Mouse (Mus musculus) left cerebral cortex, adult 2 months (tissue): Measurements from ENCODE around the gene Ccdc38. TPM values are rescaled to one million over a fixed set of nuclear protein-coding genes. Genes with fewer than 3 reads are reported as not detected.
"Not testable (repeated sequence)": the region's sequence is repeated elsewhere in the genome, so short reads cannot be mapped to it uniquely, and the experiment has no call there.

Source experiments
- DNase-seq, 2 experiments: peaks; one replicate each; pipeline ENCODE4 v3.0.0; 2021 to 2022; ENCODE audit warnings: low spot score in 2 of 2, mixed read lengths in 1 of 2; ENCODE audit errors: extremely low spot score in 1 of 2
- H3K27ac ChIP-seq: fragments of 200-600 bp; 2 replicates; pipeline ENCODE4 v1.8.1; 2022
- H3K4me3 ChIP-seq: fragments of 200-600 bp; 2 replicates; pipeline ENCODE4 v1.8.1; 2022
- CTCF ChIP-seq: fragments of 200-600 bp; IDR thresholded peaks from 2 replicates; pipeline ENCODE4 v1.8.1; 2022; ENCODE audit warnings: antibody characterized with exemption, mild to moderate bottlenecking, moderate library complexity
- intact Hi-C: fragments of 180-260 bp; cut with DNase I; formaldehyde crosslinking; loops from one replicate; pipeline ENCODE4 v1.15.1; 2025
- total RNA-seq, 2 experiments: library from RNA; stranded (reverse); gene quantifications; 2 replicates each; pipeline ENCODE4 v1.2.3; 2021

The Ccdc38 gene
- total RNA-seq, 2 experiments from 2014 or later = not detected

- TF ChIP-seq CTCF = no peak
- no peak for DNase-seq
- H3K27ac ChIP-seq = no peak overlapping the region
- no peak overlapping the region for H3K4me3 ChIP-seq
- intact Hi-C loops = no loop called here
These were observed 15.1 kb upstream of the Ccdc38 start for GRCm38 (mm10) chr10:93525329-93525728.

- no peak overlapping the region for H3K4me3 ChIP-seq
- no peak overlapping the region for H3K27ac ChIP-seq
- intact Hi-C loops = no loop called here
- no peak for DNase-seq
- no peak for TF ChIP-seq CTCF
These were observed 2.1 kb upstream of the Ccdc38 start for GRCm38 (mm10) chr10:93538287-93538686.

GRCm38 (mm10) chr10:93538818-93539217, 1.6 kb upstream of the Ccdc38 start:
- no peak for TF ChIP-seq CTCF
- no peak for DNase-seq
- no peak overlapping the region for H3K4me3 ChIP-seq
- intact Hi-C loops = no loop called here
- no peak overlapping the region for H3K27ac ChIP-seq

- H3K27ac ChIP-seq = no peak within 1 kb of the TSS
- intact Hi-C loops = no loop called here
- DNase-seq = peak; percentile 56 to 59
- H3K4me3 ChIP-seq = peak within 1 kb of the TSS; percentile 41
- TF ChIP-seq CTCF = peak; percentile 63
These were observed 529 bp upstream of the Ccdc38 start, which contains the start of gene Amdhd1 for GRCm38 (mm10) chr10:93539775-93540430. TSS of gene Amdhd1 (minus strand) at chr10:93540033.

- Histone ChIP-seq H3K4me3 (no peak overlapping the region), H3K27ac (no peak overlapping the region)
- no peak for TF ChIP-seq CTCF
- intact Hi-C loops = no loop called here
- no peak for DNase-seq
These were observed 1.2 kb downstream of the Ccdc38 start for GRCm38 (mm10) chr10:93541585-93541984.

- intact Hi-C loops = no loop called here
- DNase-seq = no peak
- H3K4me3 ChIP-seq = no peak overlapping the region
- no peak for TF ChIP-seq CTCF
- H3K27ac ChIP-seq = no peak overlapping the region
These were observed 1.9 kb downstream of the Ccdc38 start for GRCm38 (mm10) chr10:93542356-93542755.

- DNase-seq = no peak
- Histone ChIP-seq H3K4me3 (no peak overlapping the region), H3K27ac (no peak overlapping the region)
- intact Hi-C loops = no loop called here
- no peak for TF ChIP-seq CTCF
These were observed 2.7 kb downstream of the Ccdc38 start for GRCm38 (mm10) chr10:93543176-93543575.

GRCm38 (mm10) chr10:93544172-93544571, 3.7 kb downstream of the Ccdc38 start:
- no peak overlapping the region for H3K27ac ChIP-seq
- no peak for TF ChIP-seq CTCF
- no peak overlapping the region for H3K4me3 ChIP-seq
- intact Hi-C loops = no loop called here
- DNase-seq = no peak

- no peak for TF ChIP-seq CTCF
- Histone ChIP-seq H3K27ac (no peak overlapping the region), H3K4me3 (no peak overlapping the region)
- no peak for DNase-seq
- intact Hi-C loops = loop anchor here (2.0 kb wide), 1 partner anchor 123 kb away; no protein-coding TSS in a partner anchor
These were observed 7.4 kb downstream of the Ccdc38 start for GRCm38 (mm10) chr10:93547741-93548270.

- peak; percentile 88 for TF ChIP-seq CTCF
- Histone ChIP-seq H3K27ac (no peak overlapping the region), H3K4me3 (no peak overlapping the region)
- intact Hi-C loops = loop anchor here (1.0 to 2.0 kb wide), 2 partner anchors 63 to 124 kb away; no protein-coding TSS in a partner anchor
- DNase-seq = peak; percentile 65 to 73
These were observed 8.6 kb downstream of the Ccdc38 start for GRCm38 (mm10) chr10:93548991-93549390.

- intact Hi-C loops = loop anchor here (1.0 to 2.0 kb wide), 2 partner anchors 64 to 125 kb away; no protein-coding TSS in a partner anchor
- no peak for TF ChIP-seq CTCF
- H3K27ac ChIP-seq = no peak overlapping the region
- no peak for DNase-seq
- no peak overlapping the region for H3K4me3 ChIP-seq
These were observed 9.4 kb downstream of the Ccdc38 start for GRCm38 (mm10) chr10:93549821-93550220.

- H3K4me3 ChIP-seq = no peak overlapping the region
- no peak for DNase-seq
- no peak for TF ChIP-seq CTCF
- intact Hi-C loops = no loop called here
- H3K27ac ChIP-seq = no peak overlapping the region
These were observed 12.2 kb downstream of the Ccdc38 start for GRCm38 (mm10) chr10:93552596-93552995.

- H3K4me3 ChIP-seq = not testable (repeated sequence)
These were observed 17.5 kb downstream of the Ccdc38 start for GRCm38 (mm10) chr10:93557971-93558370.

More at GRCm38 (mm10) chr10:93557971-93558370, 17.5 kb downstream of the Ccdc38 start:
- DNase-seq, H3K27ac ChIP-seq, intact Hi-C loops: not testable (repeated sequence)
